Mouse (Mus musculus) WW6 (cell line): ENCODE measurements around the gene Ilkap.

Source experiments
- DNase-seq: peaks from one replicate; pipeline ENCODE4 v3.0.0-alpha.2; 2013; ENCODE audit warnings: low read depth, low spot score

Ilkap gene

DNA sequence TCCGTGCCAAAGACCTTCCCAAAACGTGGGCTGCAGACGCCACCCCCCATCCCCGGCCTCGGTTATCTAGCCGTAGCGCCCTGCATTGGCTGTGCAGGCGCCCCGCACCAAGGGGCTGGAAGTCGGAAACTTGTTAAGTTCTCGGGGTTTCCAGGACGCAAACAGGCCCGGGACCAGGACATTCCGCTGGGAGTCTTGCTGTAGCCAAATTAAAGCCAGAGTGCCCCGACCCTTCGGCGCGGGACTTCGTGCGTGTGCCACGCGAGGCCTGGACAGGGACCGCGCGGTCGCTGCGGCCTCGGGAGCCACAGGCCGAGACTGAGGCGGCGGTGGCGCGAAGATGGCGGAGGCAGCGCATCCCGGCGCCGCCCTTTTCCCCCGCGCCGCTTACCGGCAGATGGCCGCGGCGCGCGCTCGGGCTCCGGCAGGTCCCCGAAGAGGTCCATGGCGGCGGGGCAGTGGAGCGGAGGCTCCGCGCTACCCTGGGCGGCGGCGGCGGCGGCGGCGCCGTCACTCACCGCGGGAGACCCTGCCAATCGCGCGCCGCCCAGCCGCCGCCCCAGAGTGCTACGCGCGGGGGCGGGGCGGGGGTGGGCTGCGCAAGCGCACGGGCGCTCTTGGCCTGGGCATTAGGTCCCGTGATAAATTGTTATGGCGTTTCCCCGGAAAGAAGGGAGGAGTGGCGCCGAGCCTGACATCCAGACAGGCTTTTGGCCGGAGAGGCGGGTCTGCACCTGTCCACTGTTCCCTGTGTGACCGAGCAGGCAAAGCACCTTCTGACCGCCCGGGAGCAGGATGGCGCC is at the start of gene Ilkap:
Ilkap (minus strand) TSS at position 556 of the 803 bp plus-strand sequence.
- peak; percentile 64 for DNase-seq

DNA sequence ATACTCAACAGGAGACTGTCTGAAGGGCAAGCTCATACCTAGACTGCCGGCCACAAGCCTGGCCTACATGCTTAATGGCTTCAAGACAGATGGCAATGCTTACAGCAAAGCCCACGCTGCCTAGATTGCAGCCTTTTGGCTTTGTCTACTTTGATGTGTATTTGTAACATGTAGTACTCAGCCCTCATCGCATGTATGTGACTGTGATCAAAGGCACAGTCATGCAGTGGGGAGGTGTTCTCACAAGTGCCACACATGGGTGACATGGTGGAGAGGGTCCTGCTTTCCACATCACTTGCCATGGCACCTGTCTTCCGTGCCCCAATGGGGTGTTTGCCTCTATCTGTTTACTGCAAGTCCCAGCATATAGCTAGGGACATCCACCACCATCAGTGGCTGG is 47.9 kb upstream of the Ilkap start:
- no peak for DNase-seq

DNA sequence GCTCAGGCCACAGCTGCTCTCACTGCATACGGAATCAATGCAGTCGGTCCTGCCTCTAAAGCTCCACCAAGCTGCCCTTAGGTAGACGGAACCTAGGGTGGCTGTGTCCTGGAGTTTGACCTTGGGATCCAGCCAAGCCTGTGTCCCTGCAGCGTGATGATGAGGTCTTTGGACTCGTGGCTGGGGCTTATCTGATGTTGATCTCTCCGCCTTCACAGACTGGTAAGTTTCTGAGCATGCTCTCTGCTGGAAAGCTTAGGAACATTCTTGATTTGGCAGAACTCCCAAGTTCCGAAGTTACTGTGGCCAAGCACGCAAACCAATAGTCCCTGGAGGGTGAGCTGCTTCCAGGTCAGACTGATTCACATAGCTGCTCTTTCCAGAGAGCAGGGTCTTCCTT is 47.4 kb upstream of the Ilkap start:
- no peak for DNase-seq

DNA sequence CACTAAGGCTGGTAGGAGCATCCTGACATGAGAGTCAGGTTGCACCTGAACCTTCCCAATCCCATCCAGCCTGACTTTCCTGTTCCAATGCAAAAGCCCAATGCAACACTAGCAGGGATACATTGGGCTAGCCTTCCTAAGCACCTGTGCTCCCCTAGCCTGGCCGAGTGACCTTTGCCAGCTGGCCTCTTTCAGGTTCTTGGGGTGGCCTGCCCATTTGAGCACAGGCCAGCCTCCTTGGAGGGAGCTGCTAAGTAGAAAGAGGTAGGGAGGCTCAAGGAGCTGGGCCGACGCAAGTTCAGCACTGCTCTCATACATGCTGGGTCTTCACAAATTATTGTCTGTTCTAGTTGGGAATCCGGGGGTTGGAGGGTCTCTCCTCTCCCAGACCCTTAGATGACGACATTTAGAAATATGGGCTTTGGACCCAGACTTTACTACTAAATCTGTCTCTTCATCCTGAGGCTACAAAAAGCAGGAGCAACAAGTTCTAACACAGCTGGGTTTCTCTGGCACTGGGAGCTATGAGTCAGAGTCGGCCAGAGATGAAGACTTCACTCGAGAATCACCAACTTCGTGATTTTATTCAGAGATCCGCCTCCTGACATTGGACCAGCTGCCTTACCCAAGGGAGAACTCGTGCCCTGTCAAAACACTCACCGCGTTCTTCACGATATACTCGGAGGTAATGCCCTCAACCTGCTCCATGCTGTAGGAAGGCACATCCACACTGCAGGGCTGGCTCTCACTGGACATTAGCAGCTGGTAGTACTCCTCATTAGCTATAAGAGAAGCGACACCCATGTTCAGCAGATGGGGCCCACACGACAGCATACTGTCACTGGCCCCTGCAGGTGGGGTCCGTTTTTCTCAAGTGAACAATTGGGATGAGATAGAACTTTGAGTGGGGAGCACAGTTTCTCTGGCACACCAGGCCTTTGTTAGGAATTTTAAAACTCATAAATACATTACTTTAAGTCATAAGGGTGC is 46.5 kb upstream of the Ilkap start:
- DNase-seq: no peak

- DNase-seq: no peak
Measured at GRCm38 (mm10) chr1:91442350-91442990, 43.9 kb upstream of the Ilkap start.

- no peak for DNase-seq
Measured at GRCm38 (mm10) chr1:91441855-91442254, 43.2 kb upstream of the Ilkap start.

- no peak for DNase-seq
Measured at GRCm38 (mm10) chr1:91439776-91440175, 41.2 kb upstream of the Ilkap start.

- DNase-seq: no peak
Measured at GRCm38 (mm10) chr1:91437573-91437972, 39.0 kb upstream of the Ilkap start.

- DNase-seq: no peak
Measured at GRCm38 (mm10) chr1:91437083-91437400, 38.4 kb upstream of the Ilkap start.

GRCm38 (mm10) chr1:91436380-91437082 is 37.9 kb upstream of the Ilkap start:
- no peak for DNase-seq

DNA sequence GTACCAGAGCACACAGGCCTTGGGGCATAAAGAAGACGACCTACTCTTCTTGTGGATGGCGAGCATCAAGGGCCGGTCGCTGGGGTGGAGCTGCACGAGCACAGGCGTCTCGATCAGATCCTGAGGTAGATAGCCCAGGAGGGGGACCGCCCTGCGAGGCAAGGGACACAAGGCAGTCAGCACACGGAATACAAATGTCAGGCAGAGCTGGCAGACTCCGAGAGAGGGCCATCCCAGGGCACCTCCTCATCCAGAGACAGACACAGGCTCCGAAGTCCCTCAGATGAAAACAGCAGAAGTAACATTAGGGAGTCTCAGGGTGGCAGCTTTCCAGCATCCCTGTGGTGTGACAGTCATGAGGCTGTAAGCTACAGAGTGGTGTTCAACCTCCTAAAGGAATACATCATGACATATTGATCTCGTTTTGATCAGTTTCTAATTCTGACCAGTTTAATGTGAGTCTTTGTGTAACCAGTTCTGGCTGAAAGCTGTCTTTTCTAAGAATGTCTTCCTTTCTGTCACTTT is 37.1 kb upstream of the Ilkap start:
- no peak for DNase-seq

- no peak for DNase-seq
Measured at GRCm38 (mm10) chr1:91434905-91435304, 36.3 kb upstream of the Ilkap start.

- DNase-seq: no peak
Measured at GRCm38 (mm10) chr1:91430761-91431160, 32.1 kb upstream of the Ilkap start.

- no peak for DNase-seq
Measured at GRCm38 (mm10) chr1:91429212-91429611, 30.6 kb upstream of the Ilkap start.

DNA sequence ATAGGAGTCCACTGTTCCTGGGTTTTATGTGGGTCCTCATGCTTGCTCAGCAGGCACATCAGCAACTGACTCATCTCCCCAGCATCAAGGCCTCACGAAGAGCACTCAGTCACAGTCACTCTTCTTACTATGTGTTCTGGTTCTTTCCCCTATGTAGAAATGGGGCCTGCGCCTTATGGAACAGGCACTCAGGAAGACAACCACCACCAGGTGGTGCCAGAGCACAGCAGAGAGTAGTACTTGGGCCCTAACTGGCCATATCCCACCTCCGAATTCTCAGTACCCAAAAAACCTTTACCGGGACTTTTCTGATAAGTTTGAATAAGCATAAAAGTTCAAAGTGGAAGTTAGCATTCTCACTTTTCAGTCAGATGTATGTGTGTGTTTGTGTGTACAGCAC is 30.0 kb upstream of the Ilkap start:
- no peak for DNase-seq

- no peak for DNase-seq
Measured at GRCm38 (mm10) chr1:91426397-91426796, 27.8 kb upstream of the Ilkap start.

- DNase-seq: no peak
Measured at GRCm38 (mm10) chr1:91420601-91421065, 22.0 kb upstream of the Ilkap start.

- no peak for DNase-seq
Measured at GRCm38 (mm10) chr1:91419862-91420600, 21.4 kb upstream of the Ilkap start.

DNA sequence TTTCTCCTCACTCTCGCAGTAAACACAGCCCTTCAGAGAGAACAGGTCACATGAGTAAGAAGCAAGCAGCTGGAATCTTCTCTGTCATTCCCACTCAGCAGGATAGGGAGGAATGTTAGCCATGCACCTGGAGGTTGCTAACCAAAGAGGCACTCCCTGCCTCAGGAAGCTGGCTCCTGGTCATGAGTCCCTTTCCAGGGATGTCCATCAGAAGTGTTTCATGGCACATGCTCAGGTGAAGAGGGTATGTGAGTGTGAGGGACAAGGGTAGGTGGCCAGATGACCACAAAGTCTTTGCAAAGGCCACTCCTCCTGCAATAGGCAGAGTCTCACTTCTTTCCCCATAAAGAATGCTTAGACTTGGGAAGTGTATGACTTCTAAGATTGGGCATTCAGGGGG is 19.4 kb upstream of the Ilkap start:
- DNase-seq: no peak

- no peak for DNase-seq
Measured at GRCm38 (mm10) chr1:91415311-91415710, 16.7 kb upstream of the Ilkap start.
